Mouse (Mus musculus) lung, postnatal 0 days (tissue): ENCODE results near the gene Kcnk18.

Experiments used
- CTCF ChIP-seq: IDR thresholded peaks from 2 replicates; pipeline ENCODE4 v1.5.1; 2016; ENCODE audit warnings: antibody characterized with exemption, mild to moderate bottlenecking
- EP300 ChIP-seq: IDR thresholded peaks from 2 replicates; pipeline ENCODE4 v1.6.1; 2016; ENCODE audit warnings: antibody characterized with exemption, mild to moderate bottlenecking, control low read depth

GRCm38 (mm10) chr19:59184000-59184399 lies 35.0 kb upstream of the Kcnk18 start:
- TF ChIP-seq CTCF (no peak), EP300 (no peak)
